Mouse (Mus musculus): ENCODE data around the gene Pde6g. TPM values are rescaled to one million over a fixed set of nuclear protein-coding genes. Genes with fewer than 3 reads are reported as not detected.

The Pde6g gene
- polyA plus RNA-seq, 1 experiment from 2014 or later = not detected

GRCm38 (mm10) chr11:120444106-120444505, 9.2 kb downstream of the Pde6g start:
- Histone ChIP-seq H3K27ac (ENCODE audit: low read depth) (no peak overlapping the region), H3K9me3 (ENCODE audit: control insufficient read depth, low read length) (no peaks in the 10 kb centered on the region), H3K27me3 (replicated peaks; ENCODE audit: control insufficient read depth, insufficient read depth, low read length) (no peaks in the 10 kb centered on the region), H3K36me3 (ENCODE audit: control insufficient read depth, insufficient read depth, low read length) (no peaks in the 10 kb centered on the region), H3K4me2 (ENCODE audit: low read length) (no peak overlapping the region), H3K9ac (ENCODE audit: low read length) (no peak overlapping the region), H3K4me3 (ENCODE audit: low read depth, low read length) (no peak overlapping the region), H3K4me1 (replicated peaks; ENCODE audit: control insufficient read depth, insufficient read depth, low read length) (no peaks in the 10 kb centered on the region)
- WGBS = 72% methylated on average over 6 of the region's 6 CpGs
- no peak for DNase-seq (ENCODE audit: low spot score)
- no peak for ATAC-seq (replicated peaks; ENCODE audit: low FRiP score, low TSS enrichment, low read depth)

GRCm38 (mm10) chr11:120442765-120443280, 10.5 kb downstream of the Pde6g start:
- no peaks in the 10 kb centered on the region for H3K4me1 ChIP-seq (replicated peaks; ENCODE audit: control insufficient read depth, insufficient read depth, low read length)
- H3K27ac ChIP-seq (ENCODE audit: low read depth) = no peak overlapping the region
- no peak overlapping the region for H3K4me3 ChIP-seq (ENCODE audit: low read depth, low read length)
- no peak overlapping the region for H3K4me2 ChIP-seq (ENCODE audit: low read length)
- H3K9me3 ChIP-seq (ENCODE audit: control insufficient read depth, low read length) = no peaks in the 10 kb centered on the region
- ATAC-seq (replicated peaks; ENCODE audit: low FRiP score, low TSS enrichment, low read depth) = no peak
- no peaks in the 10 kb centered on the region for H3K27me3 ChIP-seq (replicated peaks; ENCODE audit: control insufficient read depth, insufficient read depth, low read length)
- no peak for DNase-seq (ENCODE audit: low spot score)
- H3K36me3 ChIP-seq (ENCODE audit: control insufficient read depth, insufficient read depth, low read length) = no peaks in the 10 kb centered on the region
- no peak overlapping the region for H3K9ac ChIP-seq (ENCODE audit: low read length)
- 85% methylated on average over 3 of the region's 3 CpGs for WGBS

GRCm38 (mm10) chr11:120442344-120442743, 11.0 kb downstream of the Pde6g start, which contains the start of gene Tspan10:
Gene Tspan10, plus strand, starts transcription at chr11:120442644.
- H3K4me2 ChIP-seq (ENCODE audit: low read length) = no peak within 1 kb of the TSS
- H3K36me3 ChIP-seq (ENCODE audit: control insufficient read depth, insufficient read depth, low read length) = no peaks in the 10 kb centered on the region
- no peaks in the 10 kb centered on the region for H3K27me3 ChIP-seq (replicated peaks; ENCODE audit: control insufficient read depth, insufficient read depth, low read length)
- no peak within 1 kb of the TSS for H3K27ac ChIP-seq (ENCODE audit: low read depth)
- WGBS = 95% methylated on average over 3 of the region's 3 CpGs
- DNase-seq (ENCODE audit: low spot score) = no peak
- H3K9ac ChIP-seq (ENCODE audit: low read length) = no peak within 1 kb of the TSS
- no peaks in the 10 kb centered on the region for H3K9me3 ChIP-seq (ENCODE audit: control insufficient read depth, low read length)
- H3K4me3 ChIP-seq (ENCODE audit: low read depth, low read length) = no peak within 1 kb of the TSS
- no peak for ATAC-seq (replicated peaks; ENCODE audit: low FRiP score, low TSS enrichment, low read depth)
- H3K4me1 ChIP-seq (replicated peaks; ENCODE audit: control insufficient read depth, insufficient read depth, low read length) = no peaks in the 10 kb centered on the region

- no peak for ATAC-seq (replicated peaks; ENCODE audit: low FRiP score, low TSS enrichment, low read depth)
- Histone ChIP-seq H3K4me1 (replicated peaks; ENCODE audit: control insufficient read depth, insufficient read depth, low read length) (peaks cover 12% of the 10 kb centered on the region), H3K9me3 (ENCODE audit: control insufficient read depth, low read length) (no peaks in the 10 kb centered on the region), H3K27me3 (replicated peaks; ENCODE audit: control insufficient read depth, insufficient read depth, low read length) (no peaks in the 10 kb centered on the region), H3K4me3 (ENCODE audit: low read depth, low read length) (peak overlapping the region; percentile 64), H3K4me2 (ENCODE audit: low read length) (peak overlapping the region; percentile 57), H3K9ac (ENCODE audit: low read length) (peak overlapping the region; percentile 93), H3K27ac (ENCODE audit: low read depth) (0 out of 2 replicates have a peak overlapping the region, but pooled peaks have one; percentile 24), H3K36me3 (ENCODE audit: control insufficient read depth, insufficient read depth, low read length) (peaks cover 21% of the 10 kb centered on the region)
- DNase-seq (ENCODE audit: low spot score) = no peak
- WGBS = 25% methylated on average over 12 of the region's 12 CpGs
These were observed 15.4 kb downstream of the Pde6g start for GRCm38 (mm10) chr11:120437857-120438385.

GRCm38 (mm10) chr11:120437152-120437856, 16.0 kb downstream of the Pde6g start, which contains the start of gene Nploc4:
Gene Nploc4, minus strand, starts transcription at chr11:120437708.
- Histone ChIP-seq H3K4me2 (ENCODE audit: low read length) (peak within 1 kb of the TSS; percentile 91), H3K9me3 (ENCODE audit: control insufficient read depth, low read length) (no peaks in the 10 kb centered on the region), H3K4me1 (replicated peaks; ENCODE audit: control insufficient read depth, insufficient read depth, low read length) (peaks cover 12% of the 10 kb centered on the region), H3K27me3 (replicated peaks; ENCODE audit: control insufficient read depth, insufficient read depth, low read length) (no peaks in the 10 kb centered on the region), H3K27ac (ENCODE audit: low read depth) (peak within 1 kb of the TSS; percentile 24; the same call in 1 of the 2 replicates), H3K4me3 (ENCODE audit: low read depth, low read length) (peak within 1 kb of the TSS; percentile 64), H3K9ac (ENCODE audit: low read length) (peak within 1 kb of the TSS; percentile 93), H3K36me3 (ENCODE audit: control insufficient read depth, insufficient read depth, low read length) (peaks cover 27% of the 10 kb centered on the region)
- DNase-seq (ENCODE audit: low spot score) (peak; percentile 96), ATAC-seq (replicated peaks; ENCODE audit: low FRiP score, low TSS enrichment, low read depth) (peak; percentile 88)
- under 1% methylated on average over 73 of the region's 77 CpGs for WGBS

- Histone ChIP-seq H3K9ac (ENCODE audit: low read length) (no peak overlapping the region), H3K27me3 (replicated peaks; ENCODE audit: control insufficient read depth, insufficient read depth, low read length) (no peaks in the 10 kb centered on the region), H3K4me3 (ENCODE audit: low read depth, low read length) (no peak overlapping the region), H3K27ac (ENCODE audit: low read depth) (no peak overlapping the region), H3K4me2 (ENCODE audit: low read length) (no peak overlapping the region), H3K9me3 (ENCODE audit: control insufficient read depth, low read length) (no peaks in the 10 kb centered on the region), H3K36me3 (ENCODE audit: control insufficient read depth, insufficient read depth, low read length) (peaks cover 73% of the 10 kb centered on the region), H3K4me1 (replicated peaks; ENCODE audit: control insufficient read depth, insufficient read depth, low read length) (peaks cover 10% of the 10 kb centered on the region)
- ATAC-seq (replicated peaks; ENCODE audit: low FRiP score, low TSS enrichment, low read depth) = no peak
- 95% methylated on average over 3 of the region's 3 CpGs for WGBS
- DNase-seq (ENCODE audit: low spot score) = no peak
These were observed 26.6 kb downstream of the Pde6g start for GRCm38 (mm10) chr11:120426727-120427126.

- Histone ChIP-seq H3K9me3 (ENCODE audit: control insufficient read depth, low read length) (no peaks in the 10 kb centered on the region), H3K4me2 (ENCODE audit: low read length) (no peak overlapping the region), H3K4me1 (replicated peaks; ENCODE audit: control insufficient read depth, insufficient read depth, low read length) (peaks cover 10% of the 10 kb centered on the region), H3K36me3 (ENCODE audit: control insufficient read depth, insufficient read depth, low read length) (peaks cover 75% of the 10 kb centered on the region), H3K4me3 (ENCODE audit: low read depth, low read length) (no peak overlapping the region), H3K27ac (ENCODE audit: low read depth) (no peak overlapping the region), H3K27me3 (replicated peaks; ENCODE audit: control insufficient read depth, insufficient read depth, low read length) (no peaks in the 10 kb centered on the region), H3K9ac (ENCODE audit: low read length) (no peak overlapping the region)
- DNase-seq (ENCODE audit: low spot score) (peak; percentile 85), ATAC-seq (replicated peaks; ENCODE audit: low FRiP score, low TSS enrichment, low read depth) (peak; percentile 53; the same call in 1 of the 2 replicates)
- WGBS = 60% methylated on average over 9 of the region's 9 CpGs
These were observed 29.6 kb downstream of the Pde6g start for GRCm38 (mm10) chr11:120423569-120424295.

All from intestine, embryonic 14.5 days (tissue).